Mouse (Mus musculus) testis, adult 2 months (tissue): ENCODE measurements around the gene Foxa1. TPM values are rescaled to one million over a fixed set of nuclear protein-coding genes. Genes with fewer than 3 reads are reported as not detected.

Experiments used
- H3K27ac ChIP-seq: fragments of 200-500 bp; 2 replicates; pipeline ENCODE4 v1.5.1; 2012; ENCODE audit warnings: low read depth, low read length; ENCODE audit not compliant: control insufficient read depth, insufficient read depth
- H3K27me3 ChIP-seq: fragments of 200-500 bp; 2 replicates; pipeline ENCODE4 v1.6.1; 2012; ENCODE audit warnings: mild to moderate bottlenecking, low read length, moderate library complexity; ENCODE audit not compliant: control insufficient read depth, insufficient read depth
- H3K36me3 ChIP-seq: fragments of 200-500 bp; 2 replicates; pipeline ENCODE4 v1.6.1; 2012; ENCODE audit warnings: mild to moderate bottlenecking, low read length; ENCODE audit not compliant: control insufficient read depth, insufficient read depth
- H3K4me1 ChIP-seq: fragments of 200-500 bp; 2 replicates; pipeline ENCODE4 v1.6.1; 2012; ENCODE audit warnings: low read length; ENCODE audit not compliant: control insufficient read depth, insufficient read depth
- H3K4me3 ChIP-seq: fragments of 200-500 bp; 2 replicates; pipeline ENCODE4 v1.5.1; 2012; ENCODE audit warnings: low read depth, mild to moderate bottlenecking, low read length, moderate library complexity, mixed read lengths; ENCODE audit not compliant: control insufficient read depth
- CTCF ChIP-seq: fragments of 200-500 bp; IDR thresholded peaks from 2 replicates; pipeline ENCODE4 v1.5.1; 2012; ENCODE audit warnings: low read depth, mild to moderate bottlenecking, inconsistent platforms, low read length, moderate library complexity; ENCODE audit not compliant: control insufficient read depth, insufficient read depth, insufficient replicate concordance
- POLR2A ChIP-seq: fragments of 200-500 bp; IDR thresholded peaks from 2 replicates; pipeline ENCODE4 v1.6.1; 2012; ENCODE audit warnings: low read depth, mild to moderate bottlenecking, inconsistent platforms, low read length, moderate library complexity; ENCODE audit not compliant: control insufficient read depth
- polyA plus RNA-seq: library from polyadenylated mRNA; depleted of rRNA; stranded (reverse); fragments of >200 nt; gene quantifications from 2 replicates; pipeline ENCODE4 v1.2.3, GENCODE M21; 2012

The Foxa1 gene
- polyA plus RNA-seq, 1 experiment = 0.25 TPM

DNA sequence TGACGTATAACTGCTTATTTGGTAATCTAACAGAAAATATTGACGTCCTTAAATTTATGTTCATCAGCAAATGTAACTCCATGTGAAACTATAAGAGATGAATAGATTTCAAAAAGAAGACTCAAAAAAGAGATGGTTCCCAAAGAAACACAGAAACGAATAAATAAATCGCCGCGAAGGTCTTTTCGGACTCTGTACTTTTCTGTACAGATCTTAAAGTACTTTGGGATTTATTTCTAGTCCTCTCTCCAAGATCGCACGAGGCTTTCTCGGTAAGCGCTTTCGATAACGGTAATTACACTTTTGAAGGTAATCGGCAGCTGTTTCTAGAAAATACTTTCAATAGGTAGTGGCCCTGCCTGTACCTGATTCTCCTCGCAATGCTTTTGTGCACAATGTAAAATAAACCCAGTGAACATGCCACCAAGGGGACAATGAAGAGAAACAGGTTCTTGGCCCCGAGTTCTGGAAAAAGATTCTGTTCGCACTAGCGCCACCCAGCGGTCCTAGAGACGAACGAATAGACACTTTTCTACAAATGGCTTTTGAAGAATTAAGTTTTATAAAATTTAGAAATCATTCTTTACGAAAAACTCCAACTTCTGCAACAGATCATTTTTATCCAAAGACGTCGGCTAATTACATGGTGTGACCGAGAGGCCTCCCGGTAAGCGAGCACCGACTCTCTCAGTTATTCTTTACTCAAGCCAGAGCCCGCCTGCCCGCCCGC, 1.9 kb downstream of the Foxa1 start:
- no peaks in the 10 kb centered on the region for H3K36me3 ChIP-seq
- TF ChIP-seq POLR2A (no peak), CTCF (no peak)
- no peak overlapping the region for H3K4me3 ChIP-seq
- H3K27ac ChIP-seq = no peak overlapping the region
- peaks cover 26% of the 10 kb centered on the region for H3K4me1 ChIP-seq
- peaks cover 9% of the 10 kb centered on the region for H3K27me3 ChIP-seq

DNA sequence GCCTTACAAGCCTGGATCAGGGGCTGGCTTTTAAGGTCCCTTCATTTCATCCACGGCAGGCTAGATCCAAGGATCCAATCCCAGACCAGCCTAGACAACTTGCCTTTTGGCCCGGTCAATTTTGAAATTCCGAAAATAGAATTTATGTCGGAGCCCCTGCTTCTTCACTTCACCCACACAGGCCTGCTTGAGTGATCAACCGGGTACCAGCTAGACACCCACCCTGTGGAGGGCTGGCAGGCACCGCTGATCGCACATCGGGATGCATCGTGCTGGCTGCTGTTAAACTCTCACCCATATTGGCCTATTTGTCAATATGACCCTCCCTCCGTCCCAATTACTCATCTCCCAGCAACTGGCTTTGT, 3.1 kb downstream of the Foxa1 start:
- H3K27me3 ChIP-seq = peaks cover 17% of the 10 kb centered on the region
- H3K4me3 ChIP-seq = no peak overlapping the region
- no peak overlapping the region for H3K27ac ChIP-seq
- no peak for TF ChIP-seq CTCF
- H3K4me1 ChIP-seq = peaks cover 21% of the 10 kb centered on the region
- H3K36me3 ChIP-seq = no peaks in the 10 kb centered on the region

DNA sequence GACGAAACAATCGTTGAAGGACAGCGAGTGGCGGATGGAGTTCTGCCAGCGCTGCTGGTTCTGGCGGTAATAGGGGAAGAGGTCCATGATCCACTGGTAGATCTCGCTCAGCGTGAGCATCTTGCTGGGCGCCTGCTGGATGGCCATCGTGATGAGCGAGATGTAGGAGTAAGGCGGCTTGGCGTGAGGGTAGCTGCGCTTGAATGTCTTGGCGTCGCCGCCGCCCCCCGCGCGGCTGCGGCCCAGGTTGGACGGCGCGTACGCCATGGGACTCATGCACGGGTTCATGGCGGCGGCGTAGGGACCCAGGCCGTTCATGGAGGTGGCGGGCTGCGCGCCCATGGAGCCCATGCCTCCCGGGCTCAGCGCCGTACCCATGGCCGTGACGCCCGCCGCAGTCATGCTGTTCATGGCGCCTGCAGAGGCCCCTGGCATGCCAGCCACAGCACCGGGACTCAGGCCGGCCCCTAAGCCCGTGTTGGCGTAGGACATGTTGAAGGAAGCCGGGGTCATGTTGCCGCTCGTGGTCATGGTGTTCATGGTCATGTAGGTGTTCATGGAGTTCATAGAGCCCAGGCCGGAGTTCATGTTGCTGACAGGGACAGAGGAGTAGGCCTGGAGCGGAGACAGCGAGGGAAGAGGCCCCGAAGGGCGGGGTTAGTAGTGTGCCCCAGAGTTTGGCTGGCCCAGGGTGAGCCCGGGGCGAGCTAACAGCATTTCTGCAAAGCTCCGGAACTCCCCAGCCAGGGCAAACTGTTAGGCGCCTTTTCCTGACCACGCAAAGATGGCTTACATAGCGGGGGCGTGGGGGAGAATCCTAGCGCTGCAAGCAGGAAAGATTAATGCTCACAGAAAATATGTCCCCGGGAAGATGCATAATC, 3.7 kb downstream of the Foxa1 start:
- Histone ChIP-seq H3K4me3 (peak overlapping the region; percentile 16), H3K36me3 (no peaks in the 10 kb centered on the region), H3K27me3 (peaks cover 22% of the 10 kb centered on the region), H3K4me1 (peaks cover 19% of the 10 kb centered on the region), H3K27ac (no peak overlapping the region)
- TF ChIP-seq CTCF (no peak), POLR2A (no peak)

DNA sequence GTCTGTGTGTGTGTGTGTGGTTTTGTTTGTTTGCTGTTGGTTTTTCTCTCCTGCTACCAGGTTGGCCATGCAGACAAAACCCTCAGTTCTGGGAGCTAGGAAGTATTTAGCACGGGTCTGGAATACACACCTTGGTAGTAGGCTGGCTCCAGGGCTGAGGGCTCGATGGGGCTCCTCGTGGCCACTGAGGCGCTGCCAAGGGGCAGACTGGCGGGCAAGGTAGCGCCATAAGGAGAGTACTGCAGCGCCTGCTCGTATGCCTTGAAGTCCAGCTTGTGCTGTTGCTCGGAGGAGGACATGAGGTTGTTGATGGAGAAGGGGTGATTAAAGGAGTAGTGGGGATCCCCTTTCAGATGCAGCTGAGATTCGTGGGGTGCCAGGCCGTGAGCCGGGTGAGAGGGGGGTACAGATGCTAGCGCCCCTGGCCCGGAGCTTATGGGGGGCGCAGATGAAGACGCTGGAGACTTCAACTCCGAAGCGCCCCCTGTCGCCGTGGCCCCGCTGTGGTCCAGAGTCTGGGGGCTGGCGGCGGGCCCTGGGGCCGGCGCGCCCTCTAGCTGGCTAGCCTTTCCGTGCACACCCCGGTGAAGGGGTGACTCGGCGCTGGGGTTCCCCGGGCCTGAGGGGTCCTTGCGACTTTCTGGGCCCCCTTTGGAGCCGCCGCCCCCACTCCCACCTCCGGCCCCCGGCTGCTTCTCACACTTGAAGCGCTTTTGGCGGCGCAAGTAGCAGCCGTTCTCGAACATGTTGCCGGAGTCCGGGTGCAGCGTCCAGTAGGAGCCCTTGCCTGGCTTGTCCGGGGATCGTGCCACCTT, 4.6 kb downstream of the Foxa1 start:
- H3K27me3 ChIP-seq = peaks cover 22% of the 10 kb centered on the region
- no peaks in the 10 kb centered on the region for H3K36me3 ChIP-seq
- no peak for TF ChIP-seq CTCF
- TF ChIP-seq POLR2A = no peak
- peaks cover 19% of the 10 kb centered on the region for H3K4me1 ChIP-seq
- H3K27ac ChIP-seq = no peak overlapping the region
- peak overlapping the region; percentile 21 for H3K4me3 ChIP-seq

DNA sequence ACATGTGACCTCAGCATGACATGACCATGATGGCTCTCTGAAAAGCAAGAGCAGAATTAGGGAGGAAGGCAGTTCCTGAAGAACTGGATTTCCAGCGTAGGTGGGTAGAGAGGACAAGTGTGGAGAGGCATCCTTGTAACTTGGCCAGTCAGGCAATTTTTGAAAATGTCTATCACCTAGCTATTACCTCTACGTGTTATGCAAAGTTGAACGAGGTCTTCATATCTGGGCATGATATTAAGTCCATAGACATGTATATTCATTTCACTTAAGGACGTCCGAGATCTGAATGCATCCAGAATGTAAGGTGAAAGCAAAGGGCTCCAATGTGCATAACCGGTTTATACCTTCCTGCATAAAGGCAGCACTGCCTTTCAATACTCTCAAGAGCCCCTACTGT, 5.6 kb downstream of the Foxa1 start:
- peaks cover 25% of the 10 kb centered on the region for H3K27me3 ChIP-seq
- no peak overlapping the region for H3K4me3 ChIP-seq
- peaks cover 19% of the 10 kb centered on the region for H3K4me1 ChIP-seq
- no peaks in the 10 kb centered on the region for H3K36me3 ChIP-seq
- TF ChIP-seq POLR2A (no peak), CTCF (no peak)
- H3K27ac ChIP-seq = no peak overlapping the region

DNA sequence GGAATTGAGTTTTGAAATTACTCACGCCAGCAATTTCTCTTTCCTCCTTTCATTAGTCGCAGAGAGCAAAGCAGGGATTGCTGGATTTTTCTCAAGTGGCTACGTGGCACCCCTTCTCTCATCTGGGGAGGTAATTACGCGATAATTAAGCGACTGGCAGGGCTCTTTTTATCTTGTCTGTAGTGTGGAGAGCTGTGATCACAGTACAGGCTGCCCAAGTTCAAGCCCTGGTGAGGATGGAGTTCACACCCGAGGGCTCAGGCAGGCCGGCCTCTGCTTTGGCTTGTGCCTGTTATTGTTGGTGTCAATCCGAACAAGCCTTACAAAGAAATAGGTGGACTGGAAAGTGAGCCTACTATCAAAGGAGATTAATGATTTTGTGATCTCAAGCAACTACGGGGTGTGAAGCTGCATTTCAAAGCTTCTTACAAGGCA, 7.1 kb downstream of the Foxa1 start:
- H3K4me1 ChIP-seq = peaks cover 20% of the 10 kb centered on the region
- H3K27ac ChIP-seq = no peak overlapping the region
- H3K36me3 ChIP-seq = no peaks in the 10 kb centered on the region
- TF ChIP-seq CTCF = no peak
- no peak for TF ChIP-seq POLR2A
- peaks cover 31% of the 10 kb centered on the region for H3K27me3 ChIP-seq
- no peak overlapping the region for H3K4me3 ChIP-seq
